Mouse (Mus musculus): ENCODE data around the gene Tdgf1. TPM values are rescaled to one million over a fixed set of nuclear protein-coding genes. Genes with fewer than 3 reads are reported as not detected.
A peak's percentile ranks its signal among the peaks of the same experiment; 100 is the strongest.

Gene Tdgf1
- total RNA-seq, 1 experiment, result 904 TPM

DNA sequence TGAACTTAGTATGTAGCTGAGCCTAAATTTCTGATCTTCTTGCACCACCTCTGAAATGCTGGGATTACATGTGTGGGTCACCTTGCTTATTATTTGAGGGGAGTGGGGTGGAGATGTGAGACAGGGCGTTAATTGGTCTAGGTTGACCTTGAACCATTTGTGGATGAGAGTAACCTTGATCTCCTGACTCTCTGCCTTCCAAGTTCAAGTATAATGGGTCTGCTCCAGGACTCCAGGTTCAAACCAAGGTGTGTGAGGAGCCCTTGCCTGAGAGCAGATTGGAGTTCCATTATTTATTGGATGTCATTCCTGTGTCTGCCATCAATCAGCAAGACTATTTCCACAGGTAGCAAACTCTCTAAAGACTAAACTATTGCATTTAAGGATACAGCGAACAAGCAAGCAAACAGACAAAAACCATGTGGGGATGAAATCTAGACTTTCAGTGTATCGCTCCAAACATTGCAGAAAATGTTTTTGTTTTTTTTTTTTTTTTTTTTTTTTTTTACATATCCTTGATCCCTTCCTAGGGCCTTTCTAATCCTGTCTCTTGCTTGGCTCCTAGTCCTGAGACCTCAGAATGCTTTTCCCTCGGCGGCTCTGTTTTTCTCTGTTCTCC is 7.1 kb upstream of the Tdgf1 start:
- Histone ChIP-seq H3K9me3 (ENCODE audit: control insufficient read depth, insufficient read depth, low read depth, low read length) (no peaks in the 10 kb centered on the region), H3K4me1 (ENCODE audit: control insufficient read depth in 2 of 2, insufficient read depth in 2 of 2, low read length in 2 of 2, poor library complexity in 1 of 2) (peaks cover 20 to 26% of the 10 kb centered on the region in 2 experiments; a peak in 3 of 4 replicates), H3K9ac (ENCODE audit: insufficient read depth, low read depth, low read length, poor library complexity, severe bottlenecking) (peak overlapping the region; percentile 79), H3K27ac (ENCODE audit: insufficient read depth, low read depth, low read length, poor library complexity, severe bottlenecking) (peak overlapping the region; percentile 99), H3K4me3 (ENCODE audit: insufficient read depth in 1 of 2, low read depth in 1 of 2, low read length in 2 of 2, poor library complexity in 1 of 2, severe bottlenecking in 1 of 2) (peak overlapping the region; percentile 69 to 78), H3K36me3 (ENCODE audit: control insufficient read depth, insufficient read depth, low read length, poor library complexity, severe bottlenecking) (no peaks in the 10 kb centered on the region)
- no peak for DNase-seq (ENCODE audit: low read depth, low spot score)
- TF ChIP-seq CHD2 (IDR thresholded peaks at IDR 0.05; ENCODE audit: low read depth, low read length), result peak; percentile 1
- no peak for TF ChIP-seq HCFC1 (IDR thresholded peaks at IDR 0.05; ENCODE audit: borderline replicate concordance, insufficient read depth, low read length)
- no peak for TF ChIP-seq ZC3H11A (IDR thresholded peaks at IDR 0.05; ENCODE audit: borderline replicate concordance, low read depth, low read length)
- TF ChIP-seq ZNF384 (IDR thresholded peaks at IDR 0.05; ENCODE audit: low read depth, low read length), result peak; percentile 95
- in situ Hi-C loops (cut with MboI; ENCODE audit: low sequenced_read_pairs in 2 of 2, unreplicated experiment in 2 of 2), result no loop called here

DNA sequence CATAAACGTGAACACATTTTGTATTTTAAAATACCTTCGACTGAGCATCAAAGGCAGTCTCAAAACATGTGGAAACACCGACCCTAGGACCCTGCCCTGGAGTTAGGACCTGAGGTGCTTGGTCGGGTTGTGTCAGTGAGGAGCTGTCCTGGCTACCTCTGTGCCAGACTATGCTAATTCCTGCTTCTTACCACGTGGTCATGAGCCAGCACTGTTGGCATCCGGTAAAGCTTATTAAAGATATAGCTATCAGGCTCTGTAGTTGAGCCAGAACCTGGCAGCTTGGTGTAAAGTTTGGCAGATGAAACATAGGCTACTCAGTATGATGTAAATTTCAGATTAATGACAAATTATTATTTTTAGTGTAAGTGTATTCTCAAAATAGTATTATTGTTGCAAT is 6.4 kb upstream of the Tdgf1 start:
- peak overlapping the region in 1 of 2 experiments; percentile 67; a peak in 1 of 4 replicates for H3K4me3 ChIP-seq (ENCODE audit: insufficient read depth in 1 of 2, low read depth in 1 of 2, low read length in 2 of 2, poor library complexity in 1 of 2, severe bottlenecking in 1 of 2)
- H3K4me1 ChIP-seq (ENCODE audit: control insufficient read depth in 2 of 2, insufficient read depth in 2 of 2, low read length in 2 of 2, poor library complexity in 1 of 2), result peaks cover 20 to 22% of the 10 kb centered on the region in 2 experiments; a peak in 3 of 4 replicates
- DNase-seq (ENCODE audit: low read depth, low spot score), result no peak
- H3K9me3 ChIP-seq (ENCODE audit: control insufficient read depth, insufficient read depth, low read depth, low read length), result no peaks in the 10 kb centered on the region
- in situ Hi-C loops (cut with MboI; ENCODE audit: low sequenced_read_pairs in 2 of 2, unreplicated experiment in 2 of 2), result no loop called here
- peak overlapping the region; percentile 83; the same call in 1 of the 2 replicates for H3K9ac ChIP-seq (ENCODE audit: insufficient read depth, low read depth, low read length, poor library complexity, severe bottlenecking)
- no peaks in the 10 kb centered on the region for H3K36me3 ChIP-seq (ENCODE audit: control insufficient read depth, insufficient read depth, low read length, poor library complexity, severe bottlenecking)
- peak overlapping the region; percentile 99 for H3K27ac ChIP-seq (ENCODE audit: insufficient read depth, low read depth, low read length, poor library complexity, severe bottlenecking)
- TF ChIP-seq MAFK (IDR thresholded peaks at IDR 0.05; ENCODE audit: insufficient read depth, low read depth, low read length) (0 out of 2 replicates have a peak, but pooled peaks have one; percentile 33), HCFC1 (IDR thresholded peaks at IDR 0.05; ENCODE audit: borderline replicate concordance, insufficient read depth, low read length) (no peak), CHD2 (IDR thresholded peaks at IDR 0.05; ENCODE audit: low read depth, low read length) (no peak), ZC3H11A (IDR thresholded peaks at IDR 0.05; ENCODE audit: borderline replicate concordance, low read depth, low read length) (no peak), ZNF384 (IDR thresholded peaks at IDR 0.05; ENCODE audit: low read depth, low read length) (no peak)

DNA sequence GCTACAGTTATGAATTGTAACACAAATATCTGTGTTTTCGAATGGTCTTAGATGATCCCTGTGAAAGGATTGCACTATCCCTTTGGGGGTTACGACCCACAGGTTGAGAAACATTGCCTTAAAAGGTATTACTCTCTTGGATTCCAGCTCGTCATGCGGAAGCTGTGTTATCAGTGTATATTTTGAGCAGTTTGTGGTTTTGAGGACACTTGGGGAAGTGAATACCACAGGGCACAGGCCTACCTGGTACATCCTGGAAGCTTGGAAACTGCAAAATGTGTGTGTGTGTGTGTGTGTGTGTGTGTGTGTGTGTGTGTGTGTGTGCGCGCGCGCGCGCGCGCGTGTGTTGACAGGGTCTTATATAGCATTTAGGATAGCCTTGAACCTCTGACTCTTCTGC is 5.9 kb upstream of the Tdgf1 start:
- Histone ChIP-seq H3K4me3 (ENCODE audit: insufficient read depth in 1 of 2, low read depth in 1 of 2, low read length in 2 of 2, poor library complexity in 1 of 2, severe bottlenecking in 1 of 2) (peak overlapping the region; percentile 19 to 67), H3K36me3 (ENCODE audit: control insufficient read depth, insufficient read depth, low read length, poor library complexity, severe bottlenecking) (no peaks in the 10 kb centered on the region), H3K9me3 (ENCODE audit: control insufficient read depth, insufficient read depth, low read depth, low read length) (no peaks in the 10 kb centered on the region), H3K27ac (ENCODE audit: insufficient read depth, low read depth, low read length, poor library complexity, severe bottlenecking) (peak overlapping the region; percentile 99), H3K9ac (ENCODE audit: insufficient read depth, low read depth, low read length, poor library complexity, severe bottlenecking) (peak overlapping the region; percentile 83), H3K4me1 (ENCODE audit: control insufficient read depth in 2 of 2, insufficient read depth in 2 of 2, low read length in 2 of 2, poor library complexity in 1 of 2) (peaks cover 20 to 21% of the 10 kb centered on the region in 2 experiments; a peak in 3 of 4 replicates)
- DNase-seq (ENCODE audit: low read depth, low spot score), result no peak
- in situ Hi-C loops (cut with MboI; ENCODE audit: low sequenced_read_pairs in 2 of 2, unreplicated experiment in 2 of 2), result no loop called here
- no peak for TF ChIP-seq MAFK (IDR thresholded peaks at IDR 0.05; ENCODE audit: insufficient read depth, low read depth, low read length)
- peak; percentile 50; the same call in 1 of the 2 replicates for TF ChIP-seq CHD2 (IDR thresholded peaks at IDR 0.05; ENCODE audit: low read depth, low read length)

DNA sequence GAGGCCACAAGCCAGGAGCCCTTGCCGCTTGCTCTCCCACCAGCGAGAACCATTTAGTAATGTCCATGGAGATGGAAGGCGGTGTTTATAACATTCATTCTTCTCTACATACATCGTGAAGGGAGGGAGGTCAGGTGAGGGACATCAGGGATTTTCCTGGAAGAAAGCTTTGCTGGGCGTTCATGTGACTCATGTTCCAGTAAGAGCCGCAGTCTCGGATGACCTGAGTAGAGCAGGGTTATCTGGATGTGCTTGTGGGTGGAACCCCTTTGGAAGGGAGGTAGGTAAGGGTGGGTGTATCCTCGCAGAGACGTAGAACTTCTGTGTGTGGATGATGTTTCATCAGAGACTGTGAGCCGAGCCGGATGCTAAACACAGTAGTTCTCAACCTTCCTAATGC is 5.4 kb upstream of the Tdgf1 start, which contains the start of gene Lrrc2:
Gene Lrrc2, plus strand, starts transcription at position 149 of the 400 bp plus-strand sequence.
- DNase-seq (ENCODE audit: low read depth, low spot score), result no peak
- Histone ChIP-seq H3K36me3 (ENCODE audit: control insufficient read depth, insufficient read depth, low read length, poor library complexity, severe bottlenecking) (no peaks in the 10 kb centered on the region), H3K9me3 (ENCODE audit: control insufficient read depth, insufficient read depth, low read depth, low read length) (no peaks in the 10 kb centered on the region), H3K27ac (ENCODE audit: insufficient read depth, low read depth, low read length, poor library complexity, severe bottlenecking) (peak within 1 kb of the TSS; percentile 99), H3K9ac (ENCODE audit: insufficient read depth, low read depth, low read length, poor library complexity, severe bottlenecking) (peak within 1 kb of the TSS; percentile 83), H3K4me3 (ENCODE audit: insufficient read depth in 1 of 2, low read depth in 1 of 2, low read length in 2 of 2, poor library complexity in 1 of 2, severe bottlenecking in 1 of 2) (peak within 1 kb of the TSS; percentile 19 to 67), H3K4me1 (ENCODE audit: control insufficient read depth in 2 of 2, insufficient read depth in 2 of 2, low read length in 2 of 2, poor library complexity in 1 of 2) (peaks cover 20 to 21% of the 10 kb centered on the region in 2 experiments; a peak in 3 of 4 replicates)
- TF ChIP-seq ZNF384 (IDR thresholded peaks at IDR 0.05; ENCODE audit: low read depth, low read length) (no peak), HCFC1 (IDR thresholded peaks at IDR 0.05; ENCODE audit: borderline replicate concordance, insufficient read depth, low read length) (no peak), ZC3H11A (IDR thresholded peaks at IDR 0.05; ENCODE audit: borderline replicate concordance, low read depth, low read length) (no peak), MAFK (IDR thresholded peaks at IDR 0.05; ENCODE audit: insufficient read depth, low read depth, low read length) (no peak), CHD2 (IDR thresholded peaks at IDR 0.05; ENCODE audit: low read depth, low read length) (no peak)
- in situ Hi-C loops (cut with MboI; ENCODE audit: low sequenced_read_pairs in 2 of 2, unreplicated experiment in 2 of 2), result no loop called here
